Mouse (Mus musculus) right cerebral cortex, postnatal 14 days (tissue): Measurements from ENCODE around the gene Dnajb9.
A peak's percentile ranks its signal among the peaks of the same experiment; 100 is the strongest.
"Not testable (repeated sequence)": the region's sequence is repeated elsewhere in the genome, so short reads cannot be mapped to it uniquely, and the experiment has no call there.

Experiments
- DNase-seq: peaks from one replicate; pipeline ENCODE4 v3.0.0; 2022

Gene Dnajb9

DNA sequence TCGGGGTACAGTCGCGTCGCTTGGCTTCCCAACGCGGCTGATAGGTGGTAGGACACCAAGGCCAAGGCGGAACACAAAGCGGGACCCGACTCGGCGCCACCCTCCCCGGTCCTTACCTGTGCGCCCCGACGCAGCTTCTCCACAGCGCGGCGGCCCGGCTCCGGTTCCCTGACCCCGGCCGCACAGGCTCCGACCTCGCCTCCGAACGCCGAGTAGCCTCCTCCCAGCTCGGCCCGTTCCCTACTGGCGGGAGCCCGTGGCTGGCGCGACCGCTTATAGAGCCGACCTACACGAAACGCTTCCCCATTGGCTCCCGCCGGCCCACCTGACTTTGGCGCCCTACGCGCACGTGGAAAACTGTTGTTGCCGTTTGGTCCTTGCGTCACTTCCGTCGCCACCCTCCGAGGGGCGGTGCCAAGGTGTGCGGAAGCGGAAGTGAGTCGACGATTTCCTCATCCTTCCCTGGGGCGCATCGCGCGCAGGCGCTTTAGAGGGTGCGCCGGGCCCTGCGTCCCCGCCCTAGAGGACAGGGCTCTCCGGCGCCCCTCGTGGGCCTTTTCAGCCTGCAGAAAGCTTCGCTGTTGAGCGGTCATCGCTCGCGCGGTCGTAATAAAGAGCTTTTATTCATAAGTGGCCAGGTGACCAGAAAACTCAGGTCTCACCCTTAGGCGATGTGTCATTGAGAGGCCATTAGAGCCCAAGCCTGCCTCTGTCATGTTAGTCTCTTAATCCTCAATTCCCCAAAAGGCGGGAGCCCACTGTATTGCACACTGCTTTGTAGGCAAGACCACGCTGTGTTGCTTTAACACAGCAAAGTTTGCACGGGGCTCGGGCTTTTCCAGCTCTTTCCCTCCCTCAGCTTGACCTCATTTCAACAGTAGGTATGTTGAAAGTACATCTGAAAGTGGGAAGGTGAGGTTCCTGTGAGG is at the start of gene Dnajb9:
Gene Dnajb9 (minus strand): TSS at position 503 of the 929 bp plus-strand sequence.
- DNase-seq, result peak; percentile 99

DNA sequence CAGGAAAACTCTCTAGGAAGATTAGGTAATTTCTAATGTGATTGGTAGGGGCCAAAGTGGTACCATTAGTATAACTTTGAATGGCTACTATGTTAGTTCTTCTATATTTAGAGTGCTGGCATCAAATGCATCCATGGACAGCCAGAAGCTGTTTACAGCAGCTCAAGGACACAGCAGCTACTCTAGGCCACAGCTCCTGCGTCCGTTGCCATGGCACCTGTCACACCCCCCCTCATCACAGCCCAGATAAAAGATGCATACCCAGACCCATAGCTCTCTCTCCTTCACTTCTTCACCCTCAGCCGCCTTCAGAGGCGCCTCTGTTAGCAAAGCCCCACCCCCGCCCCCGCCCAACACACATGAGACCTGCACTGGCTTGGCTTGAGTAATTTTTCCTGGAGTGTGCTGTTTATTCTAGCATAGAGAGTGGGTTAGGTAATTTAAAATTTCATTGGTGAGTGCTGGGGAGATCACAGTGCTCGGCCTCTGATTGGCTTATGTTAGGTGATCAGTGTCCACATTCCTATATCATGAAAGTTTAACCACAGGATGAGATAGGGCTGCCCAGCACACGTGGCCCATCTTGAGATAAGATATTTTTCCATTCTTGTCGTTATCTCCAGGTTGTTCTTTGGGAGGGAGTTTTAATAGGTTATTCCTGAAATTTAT is 38.3 kb upstream of the Dnajb9 start:
- no peak for DNase-seq

DNA sequence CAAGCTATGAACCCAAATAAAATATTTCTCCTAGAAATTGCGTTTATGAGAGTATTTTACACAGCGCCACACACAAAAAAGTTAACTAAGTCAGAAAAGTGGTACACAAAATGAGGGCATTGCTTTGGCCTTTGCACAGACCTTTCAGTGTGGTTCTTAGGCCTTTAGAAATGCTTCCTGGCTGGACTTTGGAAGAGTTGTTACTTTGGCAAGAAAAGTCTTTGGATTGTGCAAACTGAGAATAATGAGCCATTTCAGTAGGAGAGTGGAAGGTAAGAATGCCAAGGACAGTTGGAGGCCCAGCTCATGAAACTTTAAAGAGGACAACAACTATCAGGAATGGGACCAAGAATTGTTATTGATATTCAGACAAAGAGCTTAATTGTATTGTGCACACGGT is 35.6 kb upstream of the Dnajb9 start:
- no peak for DNase-seq

DNA sequence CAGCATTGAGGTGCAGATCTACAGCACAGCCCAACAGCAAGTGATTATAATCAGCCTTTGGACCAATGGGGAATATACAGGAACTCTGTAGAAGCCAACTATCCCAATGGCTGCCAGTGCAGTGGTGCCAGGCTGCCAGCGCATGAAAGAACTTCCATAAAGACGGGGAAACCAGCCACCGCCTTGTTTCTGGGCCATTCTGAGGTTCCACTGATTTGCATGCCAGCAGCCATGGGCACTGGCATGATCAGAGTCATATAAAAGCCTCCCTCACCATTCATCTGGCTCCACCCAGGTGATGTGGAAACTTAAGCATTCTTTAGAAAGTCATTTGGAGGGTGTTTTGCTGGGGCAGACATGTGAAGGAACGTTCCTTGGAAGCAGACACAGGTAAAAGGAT is 32.3 kb upstream of the Dnajb9 start:
- DNase-seq, result no peak

DNA sequence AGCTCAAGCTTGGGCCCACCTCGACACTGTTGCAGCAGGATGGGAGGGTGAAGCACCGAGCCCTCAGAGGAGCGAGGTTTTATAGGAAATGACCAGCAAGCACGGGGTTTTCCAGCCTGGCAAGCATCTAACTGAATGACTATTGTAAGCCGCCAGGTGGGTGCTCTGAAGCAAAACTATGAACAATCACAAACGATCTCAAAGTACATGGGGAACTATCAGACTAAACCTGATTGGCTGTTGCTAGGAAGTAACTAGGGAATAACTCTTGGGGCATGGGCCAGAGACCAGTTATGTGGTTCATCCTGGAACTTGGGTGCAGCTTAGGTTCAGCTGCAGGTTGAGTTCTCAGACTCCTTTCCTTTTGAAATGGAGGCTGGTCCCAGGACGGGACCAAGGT is 31.0 kb upstream of the Dnajb9 start:
- no peak for DNase-seq

DNA sequence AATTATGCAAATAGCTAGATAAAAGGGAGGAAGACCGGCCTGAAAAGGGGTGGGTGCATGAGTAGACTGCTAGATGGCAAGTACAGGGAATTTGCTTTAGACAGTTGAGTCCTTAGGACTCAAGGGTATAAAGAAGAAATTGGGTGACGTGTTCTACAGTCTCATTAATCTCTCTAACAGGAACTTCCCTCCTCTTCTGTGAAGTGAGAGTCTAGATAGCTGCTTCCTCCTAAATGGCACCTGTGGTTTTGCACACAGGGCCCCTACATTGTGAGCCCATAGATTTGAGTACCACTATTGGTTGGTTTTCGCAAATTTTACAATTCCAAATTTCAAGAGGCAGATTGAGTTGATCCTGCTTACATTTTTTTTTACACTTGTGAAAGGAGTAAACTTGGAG is 14.5 kb upstream of the Dnajb9 start:
- no peak for DNase-seq

DNA sequence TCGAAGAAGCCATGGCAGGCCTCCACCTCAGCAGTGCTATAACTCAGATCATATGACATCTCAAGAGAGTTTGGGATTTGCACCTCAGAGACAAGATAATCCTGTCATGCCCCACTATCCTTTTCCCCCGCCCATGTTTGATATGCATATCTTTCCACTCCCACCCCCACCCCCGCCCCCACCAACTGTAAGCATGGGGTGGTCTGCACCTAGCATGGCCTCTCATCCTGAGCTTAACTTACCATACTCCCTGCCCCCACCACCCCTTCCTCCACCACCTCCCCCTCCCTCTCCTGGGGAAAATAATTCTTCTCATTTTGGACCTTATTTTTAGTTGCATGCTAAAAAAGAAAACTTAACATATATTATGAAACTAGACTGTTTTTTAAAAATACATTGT is 12.9 kb upstream of the Dnajb9 start:
- DNase-seq, result no peak

DNA sequence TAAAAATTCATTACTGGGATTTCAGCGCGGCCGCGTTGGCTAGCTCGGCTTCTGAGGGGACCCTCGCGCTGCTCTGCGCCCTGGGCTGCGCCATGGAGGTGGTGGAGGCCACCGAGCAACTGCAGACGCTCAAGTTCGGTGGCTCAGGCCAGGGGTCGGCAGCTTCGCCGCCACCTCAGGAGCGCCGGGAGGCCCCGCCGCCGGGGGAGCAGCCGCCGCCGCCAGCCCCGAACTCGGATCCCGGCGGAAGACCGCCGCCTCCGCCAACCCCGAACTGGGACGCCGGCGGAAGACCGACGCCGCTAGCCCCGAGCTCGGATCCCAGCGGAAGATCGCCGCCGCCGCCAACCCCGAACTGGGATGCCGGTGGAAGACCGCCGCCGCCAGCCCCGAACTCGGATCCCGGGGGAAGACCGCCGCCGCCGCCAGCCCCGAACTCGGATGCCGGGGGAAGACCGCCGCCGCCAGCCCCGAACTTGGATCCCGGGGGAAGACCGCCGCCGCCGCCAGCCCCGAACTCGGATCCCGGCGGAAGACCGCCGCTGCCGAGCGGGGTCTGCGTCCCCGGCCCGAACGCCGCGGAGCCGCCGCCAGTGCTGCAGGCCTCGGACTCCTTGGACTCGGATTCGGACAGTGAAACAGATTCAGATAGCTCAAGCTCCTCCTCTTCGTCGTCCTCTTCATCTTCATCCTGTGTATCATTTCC is 11.7 kb upstream of the Dnajb9 start:
- DNase-seq, result peak; percentile 20

DNA sequence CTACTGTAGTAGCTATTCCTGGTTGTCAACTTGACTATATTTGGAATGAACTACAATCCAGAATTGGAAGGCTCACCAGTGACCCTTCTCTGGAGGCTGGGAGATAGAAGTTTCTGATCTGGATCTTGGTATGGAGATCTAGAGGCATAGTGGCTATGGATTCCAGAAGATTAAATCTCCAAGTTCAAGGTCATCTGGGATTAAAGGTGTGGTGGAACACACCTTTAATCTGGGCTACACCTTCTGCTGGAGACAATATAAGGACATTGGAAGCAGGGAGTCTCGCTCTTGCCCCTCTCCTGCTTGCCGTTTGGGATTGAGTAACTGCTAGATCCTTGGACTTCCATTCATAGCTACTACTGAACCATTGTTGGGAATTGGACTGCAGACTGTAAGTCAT is 10.9 kb upstream of the Dnajb9 start, which contains the start of gene Pnpla8:
Gene Pnpla8 (plus strand): TSS at position 301 of the 400 bp plus-strand sequence.
- not testable (repeated sequence) for DNase-seq

DNA sequence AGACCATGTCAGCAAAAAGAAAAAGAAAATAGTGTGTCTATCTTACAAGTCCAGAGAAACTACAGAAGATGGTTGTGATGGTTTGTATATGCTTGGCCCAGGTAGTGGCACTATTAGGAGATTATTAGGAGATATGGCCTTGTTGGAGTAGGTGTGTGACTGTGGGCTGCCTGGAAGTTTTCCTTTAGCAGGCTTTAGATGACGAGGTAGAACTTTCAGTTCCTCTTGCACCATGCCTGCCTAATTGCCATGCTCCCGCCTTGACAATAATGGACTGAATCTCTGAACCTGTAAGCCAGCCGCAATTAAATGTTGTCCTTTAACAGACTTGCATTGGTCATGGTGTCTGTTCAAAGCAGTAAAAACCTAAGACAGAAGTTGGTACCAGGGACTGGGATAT is 1.4 kb upstream of the Dnajb9 start:
- DNase-seq, result no peak

DNA sequence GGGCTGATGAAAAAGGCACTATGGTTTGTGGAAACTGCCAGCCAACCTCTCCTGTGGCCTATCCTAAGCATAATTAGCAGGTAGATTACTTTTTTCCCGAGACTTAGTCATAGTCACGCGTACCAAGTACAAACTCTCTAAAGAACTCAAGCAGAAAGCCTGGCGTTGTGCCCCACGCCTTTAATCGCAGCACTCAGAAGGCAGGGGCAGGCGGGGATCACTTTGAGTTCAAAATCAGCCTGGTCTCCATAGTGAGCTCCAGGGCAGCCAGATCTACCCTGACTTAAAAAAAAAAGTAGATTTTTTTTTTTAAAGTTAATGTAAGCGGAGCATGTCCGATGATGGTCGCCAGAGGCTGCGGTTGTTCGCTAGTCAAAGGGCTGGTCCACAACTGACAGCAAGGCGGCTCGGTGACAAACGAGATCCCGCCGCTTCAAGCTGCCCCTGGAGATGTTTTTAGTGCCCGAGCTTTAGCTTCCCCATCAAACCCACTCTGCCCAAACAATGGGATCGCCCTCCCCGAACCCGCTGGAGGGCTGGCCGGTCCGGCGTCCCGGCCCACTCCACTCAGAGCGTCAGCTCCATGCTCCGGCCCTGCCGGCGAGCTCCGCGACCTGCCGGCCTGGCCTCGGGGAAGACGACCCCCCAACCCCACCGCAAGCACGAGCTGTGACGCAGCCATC is 844 bp downstream of the Dnajb9 start:
- peak; percentile 34 for DNase-seq

DNA sequence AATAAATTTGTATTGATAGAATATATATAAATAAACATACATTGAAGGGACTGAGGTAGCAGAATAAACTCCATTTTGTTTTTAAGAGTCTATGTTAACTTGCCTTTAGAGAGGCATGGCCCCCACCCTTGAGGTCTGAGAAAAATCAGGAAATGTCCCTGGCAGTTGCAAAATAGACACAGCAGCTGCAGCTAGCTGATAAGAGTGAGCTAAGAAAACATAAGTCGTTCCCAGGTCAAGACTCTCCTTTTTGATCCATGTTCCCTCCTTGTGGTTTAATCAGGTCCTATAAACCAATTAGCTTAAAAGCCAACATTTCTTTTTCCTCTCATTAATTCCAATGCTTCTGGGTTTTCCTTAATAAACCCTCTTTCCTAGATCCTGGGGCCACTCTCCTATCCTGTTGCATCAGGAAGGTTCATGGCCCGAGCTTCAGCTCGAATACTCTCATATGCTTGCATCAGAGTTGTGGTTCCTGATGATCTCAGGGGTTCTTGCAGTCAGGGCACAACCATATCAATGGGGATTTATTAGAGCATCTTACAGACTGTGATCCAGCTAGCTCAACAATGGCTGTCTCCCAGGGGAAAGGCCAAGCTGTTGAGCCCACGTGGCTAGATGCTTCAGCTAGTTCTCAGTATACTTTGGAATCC is 12.1 kb downstream of the Dnajb9 start:
- DNase-seq, result no peak

DNA sequence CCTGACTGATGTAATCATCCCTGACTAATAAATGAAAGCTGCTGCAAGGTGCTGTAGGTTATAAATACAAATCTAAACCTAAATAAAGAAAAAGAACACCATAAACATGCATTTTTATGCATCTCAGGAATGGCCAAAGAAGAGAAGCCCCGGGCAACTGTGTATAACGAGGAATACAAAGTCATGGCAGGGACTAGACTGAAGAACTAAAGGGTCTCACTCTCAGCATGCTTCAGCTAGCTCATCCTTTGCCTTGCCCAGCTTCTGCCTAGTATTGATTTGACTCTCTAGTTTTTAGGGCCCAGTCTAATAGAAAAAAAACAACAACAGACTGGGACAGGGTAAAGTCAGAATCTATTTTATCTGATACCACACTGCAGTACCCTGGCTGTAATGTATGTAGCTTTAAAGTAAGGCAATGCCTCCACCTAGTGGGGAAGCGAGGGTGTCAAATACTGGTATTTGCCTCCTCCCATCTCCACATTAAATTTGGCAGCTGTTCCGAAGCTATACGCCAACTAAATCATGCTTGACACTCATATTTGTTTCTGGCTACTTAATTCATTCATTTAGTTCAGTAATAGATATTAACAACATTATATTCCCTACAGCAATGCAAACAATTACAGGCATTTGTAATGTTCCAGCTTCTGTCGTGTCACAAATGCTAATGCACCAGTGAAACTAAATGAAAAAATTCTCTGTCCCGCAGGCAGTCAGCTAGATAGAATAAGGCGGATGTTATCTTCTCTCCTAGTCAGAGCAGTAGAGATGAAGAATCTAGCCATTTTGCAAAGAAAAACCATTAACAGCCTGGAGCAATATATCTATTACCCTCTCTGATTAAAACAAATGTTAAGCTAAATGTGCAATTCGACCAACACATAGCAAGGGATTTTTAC is 28.8 kb downstream of the Dnajb9 start:
- DNase-seq, result peak; percentile 63

DNA sequence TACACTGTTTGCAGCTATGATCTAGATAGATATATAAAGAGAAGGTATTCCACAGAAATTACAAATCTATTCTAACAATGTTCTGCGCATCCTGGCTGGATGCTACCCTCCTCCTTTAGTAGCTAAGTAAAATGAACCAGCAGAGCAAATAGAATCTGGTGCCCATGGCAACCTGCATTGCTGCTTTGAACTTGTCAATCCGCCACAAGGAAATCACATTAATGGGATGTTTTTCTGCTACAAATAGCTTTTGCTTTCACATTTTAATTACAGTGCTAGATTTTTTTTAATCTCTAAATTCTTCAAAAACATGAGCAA is 33.1 kb downstream of the Dnajb9 start:
- DNase-seq, result no peak

DNA sequence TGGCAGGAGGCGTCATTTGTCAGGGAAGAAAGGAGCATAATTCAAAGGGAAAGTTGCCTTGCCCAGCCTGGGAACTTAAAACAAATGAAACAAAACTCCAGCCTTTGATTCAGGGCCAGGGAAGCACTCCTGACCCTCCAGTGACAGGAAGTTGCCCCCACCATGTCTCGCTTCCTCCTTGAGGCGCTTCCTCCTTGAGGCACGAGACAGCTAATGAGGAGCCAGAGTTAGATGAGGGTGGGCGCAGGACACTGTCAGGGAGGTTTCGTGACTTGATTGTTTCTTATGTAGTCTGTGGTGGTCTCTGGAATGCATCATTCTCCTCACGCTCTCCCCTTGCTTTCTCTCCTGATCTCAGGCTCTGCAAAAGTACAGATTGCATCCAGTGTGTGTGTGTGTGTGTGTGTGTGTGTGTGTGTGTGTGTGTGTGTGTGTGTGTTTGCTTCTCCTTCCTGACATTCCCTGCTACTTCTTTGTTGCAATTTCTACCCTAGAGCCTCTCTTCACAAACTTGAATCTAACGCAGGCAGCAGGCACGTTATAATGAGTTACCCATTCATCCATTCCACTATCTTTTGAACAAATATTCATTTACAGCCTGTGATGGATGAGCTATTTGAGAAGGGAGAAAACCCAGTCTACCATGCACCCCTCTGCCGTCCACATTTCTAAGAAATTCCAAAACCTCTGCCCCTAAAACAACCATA is 33.6 kb downstream of the Dnajb9 start:
- DNase-seq, result no peak

DNA sequence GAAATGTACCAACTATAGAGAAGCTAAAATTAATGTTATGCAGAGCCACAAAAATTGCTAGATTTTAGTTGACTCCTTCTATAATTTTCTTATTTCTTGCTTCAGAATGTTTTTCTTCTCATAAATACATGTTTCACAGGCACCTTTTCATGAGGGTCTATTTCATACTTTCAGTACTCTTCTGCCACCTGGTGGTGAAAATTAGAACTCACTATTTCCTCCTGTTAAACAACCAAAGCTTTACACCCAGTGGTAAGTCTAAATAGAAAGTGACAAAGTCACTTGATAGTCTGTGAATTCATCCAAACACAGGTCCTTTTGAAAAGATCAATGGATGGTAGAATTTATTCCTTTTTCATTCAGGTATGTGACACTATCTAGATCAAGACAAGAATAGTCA is 43.2 kb downstream of the Dnajb9 start:
- DNase-seq, result peak; percentile 15

DNA sequence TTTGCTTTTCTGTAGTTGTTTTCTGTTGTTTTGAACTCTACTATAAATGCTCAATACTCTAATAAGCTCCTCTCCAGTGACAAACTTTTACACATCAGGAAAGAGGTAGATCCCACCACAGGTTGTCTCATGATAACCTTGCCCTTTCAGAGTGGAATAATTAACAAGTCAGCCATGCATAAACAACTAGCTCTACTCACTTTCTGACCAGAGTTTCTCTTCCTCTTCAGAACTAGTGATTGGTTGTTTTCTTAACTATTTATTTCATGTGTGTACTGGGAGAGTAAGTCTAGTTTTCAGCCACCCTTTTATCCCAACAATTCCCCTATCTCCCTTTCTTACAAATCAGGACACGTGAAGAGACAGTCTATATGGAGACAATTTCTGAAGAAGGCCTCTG is 50.8 kb downstream of the Dnajb9 start:
- DNase-seq, result no peak
